Mouse (Mus musculus) liver, adult 2 months (tissue): Measurements from ENCODE around the gene Pkn3.

Experiments used
- CTCF ChIP-seq: fragments of 200-500 bp; IDR thresholded peaks from 2 replicates; pipeline ENCODE4 v1.5.1; 2011; ENCODE audit warnings: low read depth, low read length, control low read depth
- POLR2A ChIP-seq: fragments of 200-500 bp; IDR thresholded peaks from 2 replicates; pipeline ENCODE4 v1.6.1; 2011; ENCODE audit warnings: low read length, control low read depth; ENCODE audit not compliant: insufficient read depth; ENCODE audit errors: extremely low read depth

GRCm38 (mm10) chr2:30048101-30048501 is 29.4 kb upstream of the Pkn3 start:
- TF ChIP-seq POLR2A (no peak), CTCF (no peak)
